Mouse (Mus musculus): Measurements from ENCODE around the gene Pcdh7. TPM values are rescaled to one million over a fixed set of nuclear protein-coding genes. Genes with fewer than 3 reads are reported as not detected.

The Pcdh7 gene
- polyA plus RNA-seq, 2 experiments from 2014 or later, result not detected

GRCm38 (mm10) chr5:57803108-57803507 lies 85.3 kb downstream of the Pcdh7 start:
- no peak for ATAC-seq

GRCm38 (mm10) chr5:57803890-57804289 lies 86.1 kb downstream of the Pcdh7 start:
- no peak for ATAC-seq

- ATAC-seq, result no peak
Observed at GRCm38 (mm10) chr5:57807350-57807749, 89.6 kb downstream of the Pcdh7 start.

GRCm38 (mm10) chr5:57810641-57811040 lies 92.9 kb downstream of the Pcdh7 start:
- no peak for ATAC-seq

GRCm38 (mm10) chr5:57815964-57816589 lies 98.3 kb downstream of the Pcdh7 start:
- ATAC-seq, result no peak

- ATAC-seq, result no peak
Observed at GRCm38 (mm10) chr5:57819788-57820187, 102.0 kb downstream of the Pcdh7 start.

- no peak for ATAC-seq
Observed at GRCm38 (mm10) chr5:57821099-57821498, 103.3 kb downstream of the Pcdh7 start.

- ATAC-seq, result no peak
Observed at GRCm38 (mm10) chr5:57828437-57828836, 110.7 kb downstream of the Pcdh7 start.

GRCm38 (mm10) chr5:57837150-57837549 lies 119.4 kb downstream of the Pcdh7 start:
- no peak for ATAC-seq

- ATAC-seq, result no peak
Observed at GRCm38 (mm10) chr5:57841357-57842119, 123.8 kb downstream of the Pcdh7 start.

- ATAC-seq, result no peak
Observed at GRCm38 (mm10) chr5:57847500-57847899, 129.7 kb downstream of the Pcdh7 start.

GRCm38 (mm10) chr5:57850111-57850510 lies 132.3 kb downstream of the Pcdh7 start:
- no peak for ATAC-seq

- peak; percentile 32 for ATAC-seq
Observed at GRCm38 (mm10) chr5:57857316-57857715, 139.5 kb downstream of the Pcdh7 start.

GRCm38 (mm10) chr5:57864254-57864653 lies 146.5 kb downstream of the Pcdh7 start:
- ATAC-seq, result no peak

- no peak for ATAC-seq
Observed at GRCm38 (mm10) chr5:57865256-57865655, 147.5 kb downstream of the Pcdh7 start.

GRCm38 (mm10) chr5:57866097-57866496 lies 148.3 kb downstream of the Pcdh7 start:
- ATAC-seq, result no peak

- no peak for ATAC-seq
Observed at GRCm38 (mm10) chr5:57867906-57868305, 150.1 kb downstream of the Pcdh7 start.

- no peak for ATAC-seq
Observed at GRCm38 (mm10) chr5:57868702-57869101, 150.9 kb downstream of the Pcdh7 start.

- ATAC-seq, result no peak
Observed at GRCm38 (mm10) chr5:57870727-57871126, 153.0 kb downstream of the Pcdh7 start.

- ATAC-seq, result no peak
Observed at GRCm38 (mm10) chr5:57884982-57885381, 167.2 kb downstream of the Pcdh7 start.

- no peak for ATAC-seq
Observed at GRCm38 (mm10) chr5:57899018-57899614, 181.3 kb downstream of the Pcdh7 start.

- no peak for ATAC-seq
Observed at GRCm38 (mm10) chr5:57907218-57907617, 189.5 kb downstream of the Pcdh7 start.

GRCm38 (mm10) chr5:57921140-57921539 lies 203.4 kb downstream of the Pcdh7 start:
- no peak for ATAC-seq

- no peak for ATAC-seq
Observed at GRCm38 (mm10) chr5:57931331-57931730, 213.6 kb downstream of the Pcdh7 start.
